Mouse (Mus musculus) thymus, adult 2 months (tissue): Measurements from ENCODE around the gene Coq5. TPM values are rescaled to one million over a fixed set of nuclear protein-coding genes. Genes with fewer than 3 reads are reported as not detected.
A peak's percentile ranks its signal among the peaks of the same experiment; 100 is the strongest.
"Not testable (repeated sequence)": the region's sequence is repeated elsewhere in the genome, so short reads cannot be mapped to it uniquely, and the experiment has no call there.

Experiments
- DNase-seq: peaks from one replicate; pipeline ENCODE4 v3.0.0; 2021
- H3K27ac ChIP-seq: fragments of 200-500 bp; 2 replicates; pipeline ENCODE4 v1.5.1; 2012; ENCODE audit warnings: low read length, control low read depth; ENCODE audit not compliant: control insufficient read depth, insufficient read depth
- H3K27me3 ChIP-seq: fragments of 200-500 bp; 2 replicates; pipeline ENCODE4 v1.6.1; 2012; ENCODE audit warnings: mild to moderate bottlenecking, low read length, moderate library complexity, mixed read lengths; ENCODE audit not compliant: control insufficient read depth, insufficient read depth
- H3K36me3 ChIP-seq: fragments of 200-500 bp; 2 replicates; pipeline ENCODE4 v1.6.1; 2012; ENCODE audit warnings: mild to moderate bottlenecking, low read length, moderate library complexity; ENCODE audit not compliant: control insufficient read depth, insufficient read depth
- H3K4me1 ChIP-seq: fragments of 200-500 bp; replicated peaks from 2 replicates; pipeline ENCODE4 v1.6.1; 2012; ENCODE audit warnings: low read length; ENCODE audit not compliant: control insufficient read depth, insufficient read depth
- H3K4me3 ChIP-seq: fragments of 200-500 bp; 2 replicates; pipeline ENCODE4 v1.5.1; 2012; ENCODE audit warnings: mild to moderate bottlenecking, low read length, control low read depth, moderate library complexity; ENCODE audit not compliant: control insufficient read depth, insufficient read depth
- CTCF ChIP-seq: fragments of 200-500 bp; IDR thresholded peaks from 2 replicates; pipeline ENCODE4 v1.5.1; 2012; ENCODE audit warnings: mild to moderate bottlenecking, control low read depth, low read length, moderate library complexity, borderline replicate concordance; ENCODE audit not compliant: control insufficient read depth, poor library complexity, insufficient read depth; ENCODE audit errors: extremely low read depth
- POLR2A ChIP-seq: fragments of 200-500 bp; IDR thresholded peaks from 2 replicates; pipeline ENCODE4 v1.6.1; 2012; ENCODE audit warnings: mild to moderate bottlenecking, low read length, control low read depth, moderate library complexity; ENCODE audit not compliant: control insufficient read depth, poor library complexity, insufficient read depth; ENCODE audit errors: extremely low read depth
- WGBS: fragments of 180-500 bp; shearing (Covaris S2); methylation state at CpG from one replicate; pipeline ENCODE4 v1.1.7; 2018; 5-methylcytosine and 5-hydroxymethylcytosine counted together
- polyA plus RNA-seq: library from polyadenylated mRNA; depleted of rRNA; stranded (reverse); fragments of >200 nt; gene quantifications from 2 replicates; pipeline ENCODE4 v1.2.3, GENCODE M21; 2012

The Coq5 gene
- polyA plus RNA-seq, 1 experiment = 11.6 TPM

- peak; percentile 33 for DNase-seq
- peaks cover 12% of the 10 kb centered on the region for H3K36me3 ChIP-seq
- WGBS = 96% methylated on average over 3 of the region's 3 CpGs
- TF ChIP-seq CTCF (no peak), POLR2A (no peak)
- H3K4me1 ChIP-seq = peaks cover 5% of the 10 kb centered on the region; the same call in 1 of the 2 replicates
- no peak overlapping the region for H3K27ac ChIP-seq
- no peak overlapping the region for H3K4me3 ChIP-seq
- no peaks in the 10 kb centered on the region for H3K27me3 ChIP-seq
Measured at GRCm38 (mm10) chr5:115284735-115285134, 5.3 kb downstream of the Coq5 start.

DNA sequence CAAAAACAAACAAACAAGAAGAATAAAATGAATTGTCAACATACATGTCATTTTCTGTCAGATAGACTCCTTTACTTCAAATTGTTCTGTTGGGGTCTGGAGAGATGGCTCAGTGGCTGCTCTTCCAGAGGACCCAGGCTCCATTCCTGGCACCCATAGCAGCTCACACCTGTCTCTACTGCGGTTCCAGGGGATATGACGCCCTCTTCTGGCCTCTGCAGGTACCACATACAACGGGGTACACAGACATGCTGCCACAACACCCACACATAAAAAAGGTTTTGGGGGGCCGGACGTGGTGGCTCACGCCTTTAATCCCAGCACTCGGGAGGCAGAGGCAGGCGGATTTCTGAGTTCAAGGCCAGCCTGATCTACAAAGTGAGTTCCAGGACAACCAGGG, 14.7 kb downstream of the Coq5 start:
- H3K36me3 ChIP-seq = peaks cover 30% of the 10 kb centered on the region
- H3K27ac ChIP-seq = no peak overlapping the region
- peaks cover 2% of the 10 kb centered on the region for H3K4me1 ChIP-seq
- no peak overlapping the region for H3K4me3 ChIP-seq
- H3K27me3 ChIP-seq = no peaks in the 10 kb centered on the region
- no peak for DNase-seq
- 95% methylated on average over 8 of the region's 8 CpGs for WGBS
- TF ChIP-seq POLR2A (no peak), CTCF (no peak)

- Histone ChIP-seq H3K27ac (no peak overlapping the region), H3K27me3 (no peaks in the 10 kb centered on the region), H3K36me3 (peaks cover 23% of the 10 kb centered on the region), H3K4me1 (peaks cover 10% of the 10 kb centered on the region), H3K4me3 (no peak overlapping the region)
- no peak for DNase-seq
- WGBS = 94% methylated on average over 10 of the region's 10 CpGs
- no peak for TF ChIP-seq CTCF
- TF ChIP-seq POLR2A = no peak
Measured at GRCm38 (mm10) chr5:115296347-115296746, 16.9 kb downstream of the Coq5 start.

GRCm38 (mm10) chr5:115300035-115300744, 20.7 kb downstream of the Coq5 start:
- H3K27ac ChIP-seq = peak overlapping the region; percentile 62
- WGBS = under 1% methylated on average over 46 of the region's 46 CpGs
- peak overlapping the region; percentile 69 for H3K4me3 ChIP-seq
- TF ChIP-seq POLR2A = no peak
- no peak for TF ChIP-seq CTCF
- peaks cover 23% of the 10 kb centered on the region for H3K36me3 ChIP-seq
- no peaks in the 10 kb centered on the region for H3K27me3 ChIP-seq
- DNase-seq = peak; percentile 16
- H3K4me1 ChIP-seq = peaks cover 14% of the 10 kb centered on the region

DNA sequence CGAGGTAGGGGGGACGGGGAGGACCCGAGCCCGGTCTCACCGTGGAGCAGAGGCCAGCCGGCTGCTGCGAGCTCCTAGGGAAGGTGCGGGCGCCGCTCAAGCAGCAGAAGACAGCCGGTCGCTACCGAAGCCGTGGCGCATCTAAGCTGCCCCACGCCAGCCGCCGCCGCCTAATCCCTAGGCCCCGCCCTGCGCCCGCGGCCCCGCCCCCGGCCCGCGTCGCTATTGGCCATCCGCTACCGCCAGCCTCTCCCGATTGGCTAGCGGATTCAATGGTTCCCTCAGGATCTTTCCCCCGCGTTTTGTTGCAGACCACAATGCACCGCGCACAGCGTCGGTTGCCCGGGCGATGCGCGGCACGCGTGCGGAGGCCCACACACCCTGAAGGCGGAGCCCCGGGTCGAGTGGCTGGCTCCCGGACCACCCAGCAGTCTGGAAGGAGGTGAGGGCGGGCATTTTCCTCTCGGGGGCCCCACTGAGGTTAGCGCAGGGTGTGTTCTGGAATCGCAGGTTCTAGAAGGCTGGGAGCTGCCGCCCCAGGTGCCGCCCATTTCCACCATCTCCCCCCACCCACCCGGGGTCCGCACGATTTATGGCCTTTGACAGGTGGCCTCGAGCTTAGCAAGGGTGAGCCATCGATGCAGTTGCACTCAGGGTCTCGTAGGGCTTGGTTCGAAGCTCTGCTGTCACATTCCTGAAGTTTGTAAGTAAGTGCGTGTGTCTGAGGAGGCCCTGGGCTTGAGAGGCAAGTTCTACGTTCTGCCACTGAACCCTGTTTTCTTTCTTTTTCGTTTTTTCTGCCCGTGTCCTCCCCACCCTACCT, 21.5 kb downstream of the Coq5 start, which contains the start of gene Dynll1:
Gene Dynll1, minus strand, starts transcription at position 208 of the 823 bp plus-strand sequence.
- peaks cover 14% of the 10 kb centered on the region for H3K4me1 ChIP-seq
- DNase-seq = peak; percentile 99
- peak within 1 kb of the TSS; percentile 62 for H3K27ac ChIP-seq
- peak within 1 kb of the TSS; percentile 69 for H3K4me3 ChIP-seq
- TF ChIP-seq POLR2A (peak; percentile 89), CTCF (peak; percentile 52; the same call in 1 of the 2 replicates)
- H3K27me3 ChIP-seq = no peaks in the 10 kb centered on the region
- H3K36me3 ChIP-seq = peaks cover 20% of the 10 kb centered on the region
- under 1% methylated on average over 65 of the region's 66 CpGs for WGBS

DNA sequence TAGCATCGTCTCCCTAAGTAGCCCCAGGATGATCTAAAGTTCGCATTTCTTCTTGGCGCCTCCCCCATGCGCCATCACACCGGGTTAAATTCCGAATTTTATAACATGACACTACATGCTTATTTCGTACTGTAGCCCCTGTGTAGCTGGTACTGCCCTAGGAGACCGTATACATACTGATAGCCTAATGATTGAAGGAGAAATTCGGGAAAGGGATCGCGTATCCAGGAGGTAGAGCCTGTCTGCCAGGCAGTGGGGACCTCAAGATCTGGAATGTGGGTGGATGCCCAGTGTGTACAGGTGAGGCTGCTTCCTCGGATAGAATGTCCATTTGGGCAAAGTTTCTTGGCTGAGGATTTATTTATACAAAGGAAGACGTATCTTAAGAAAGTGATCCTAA, 22.1 kb downstream of the Coq5 start:
- H3K4me1 ChIP-seq = peaks cover 14% of the 10 kb centered on the region
- 35% methylated on average over 13 of the region's 13 CpGs for WGBS
- no peak for TF ChIP-seq POLR2A
- H3K27me3 ChIP-seq = no peaks in the 10 kb centered on the region
- H3K4me3 ChIP-seq = peak overlapping the region; percentile 58
- no peak for DNase-seq
- peak overlapping the region; percentile 2; the same call in 1 of the 2 replicates for H3K27ac ChIP-seq
- H3K36me3 ChIP-seq = peaks cover 13% of the 10 kb centered on the region

DNA sequence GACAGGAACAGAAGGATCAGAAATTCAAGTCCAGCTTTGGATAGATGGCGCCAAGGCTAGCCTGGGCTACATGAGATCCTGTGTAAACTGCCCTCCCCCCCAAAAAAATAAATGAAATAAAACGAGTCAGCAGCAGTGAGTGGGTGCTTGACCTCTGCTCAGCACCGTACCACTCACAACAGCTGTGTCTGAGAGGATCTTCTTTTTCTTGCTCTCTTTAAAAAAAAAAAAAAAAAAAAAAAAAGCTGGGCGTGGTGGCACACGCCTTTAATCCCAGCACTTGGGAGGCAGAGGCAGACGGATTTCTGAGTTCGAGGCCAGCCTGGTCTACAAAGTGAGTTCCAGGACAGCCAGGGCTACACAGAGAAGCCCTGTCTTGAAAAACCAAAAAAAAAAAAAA, 22.7 kb downstream of the Coq5 start:
- not testable (repeated sequence) for H3K27ac ChIP-seq, H3K4me3 ChIP-seq, DNase-seq, H3K27me3 ChIP-seq
- Histone ChIP-seq H3K4me1 (peaks cover 14% of the 10 kb centered on the region), H3K36me3 (peaks cover 13% of the 10 kb centered on the region)
- WGBS = 91% methylated on average over 7 of the region's 7 CpGs
